Mouse (Mus musculus) stomach, adult 2 months (tissue): Measurements from ENCODE around the gene Rab5b. TPM values are rescaled to one million over a fixed set of nuclear protein-coding genes. Genes with fewer than 3 reads are reported as not detected.

Source experiments
- polyA plus RNA-seq: library from polyadenylated mRNA; depleted of rRNA; stranded (reverse); fragments of >200 nt; gene quantifications from 2 replicates; pipeline ENCODE4 v1.2.3, GENCODE M21; 2012; rRNA removed

Rab5b gene
- polyA plus RNA-seq, result 35.8 and 44.6 TPM in 2 replicates

GRCm38 (mm10) chr10:128695992-128696807 is at the start of gene Rab5b:
TSS of gene Rab5b (minus strand) at chr10:128696264.

GRCm38 (mm10) chr10:128744680-128745601 is 48.9 kb upstream of the Rab5b start, which contains the start of gene Dgka:
TSS of gene Dgka (minus strand) at chr10:128744855.

GRCm38 (mm10) chr10:128704491-128705316 is 8.6 kb upstream of the Rab5b start, which contains the start of gene Cdk2:
TSS of gene Cdk2 (minus strand) at chr10:128705031.

GRCm38 (mm10) chr10:128703895-128704294 is 7.8 kb upstream of the Rab5b start, which contains the start of gene Pmel:
TSS of gene Pmel (plus strand) at chr10:128704195.

GRCm38 (mm10) chr10:128673763-128674468 is 22.1 kb downstream of the Rab5b start, which contains the start of gene Suox:
TSS of gene Suox (minus strand) at chr10:128674073.

GRCm38 (mm10) chr10:128645111-128646011 is 50.7 kb downstream of the Rab5b start, which contains the start of gene Ikzf4:
TSS of gene Ikzf4 (minus strand) at chr10:128645991.

Other genes starting within 250 kb of the Rab5b start
- gene Smarcc2, start 237.0 kb downstream of the Rab5b start, polyA plus RNA-seq, result 32.1 and 38.8 TPM in 2 replicates
- gene Myl6, start 202.1 kb downstream of the Rab5b start, polyA plus RNA-seq, result 404 and 639 TPM in 2 replicates
- gene Myl6b, start 197.6 kb downstream of the Rab5b start, polyA plus RNA-seq, result 1.6 and 1.9 TPM in 2 replicates
- gene Esyt1, start 170.4 kb downstream of the Rab5b start, polyA plus RNA-seq, result 22.8 and 23.2 TPM in 2 replicates
- 6.9 and 7.8 TPM in 2 replicates for gene Zc3h10, start 148.5 kb downstream of the Rab5b start, polyA plus RNA-seq
- 1,075 and 1,307 TPM in 2 replicates for gene Rpl41, start 147.0 kb downstream of the Rab5b start, polyA plus RNA-seq
- gene Pa2g4, start 130.3 kb downstream of the Rab5b start, polyA plus RNA-seq, result 4.8 and 7.2 TPM in 2 replicates
- 15.2 and 18.8 TPM in 2 replicates for gene Erbb3, start 106.6 kb downstream of the Rab5b start, polyA plus RNA-seq
- 506 and 586 TPM in 2 replicates for gene Rps26, start 69.5 kb downstream of the Rab5b start, polyA plus RNA-seq
- gene Ikzf4, start 50.3 kb downstream of the Rab5b start, polyA plus RNA-seq, result 0.70 and 0.71 TPM in 2 replicates
- 19.1 and 36.0 TPM in 2 replicates for gene Suox, start 22.2 kb downstream of the Rab5b start, polyA plus RNA-seq
- gene Pmel, start 7.9 kb upstream of the Rab5b start, polyA plus RNA-seq, result 1.5 and 1.8 TPM in 2 replicates
- 4.8 and 7.7 TPM in 2 replicates for gene Cdk2, start 8.8 kb upstream of the Rab5b start, polyA plus RNA-seq
- 11.9 and 18.1 TPM in 2 replicates for gene Dgka, start 48.6 kb upstream of the Rab5b start, polyA plus RNA-seq
- gene Pym1, start 51.6 kb upstream of the Rab5b start, polyA plus RNA-seq, result 7.1 and 7.7 TPM in 2 replicates
- gene Mmp19, start 94.6 kb upstream of the Rab5b start, polyA plus RNA-seq, result 1.2 and 1.7 TPM in 2 replicates
- 4.2 and 6.2 TPM in 2 replicates for gene Dnajc14, start 107.8 kb upstream of the Rab5b start, polyA plus RNA-seq
- 9.4 and 11.5 TPM in 2 replicates for gene Tmem198b, start 108.1 kb upstream of the Rab5b start, polyA plus RNA-seq
- 0.31 and 0.76 TPM in 2 replicates for gene Sarnp, start 121.1 kb upstream of the Rab5b start, polyA plus RNA-seq
- 39.1 and 41.1 TPM in 2 replicates for gene Ormdl2, start 125.4 kb upstream of the Rab5b start, polyA plus RNA-seq
- 0.54 TPM in 2 replicates for gene Gdf11, start 195.5 kb upstream of the Rab5b start, polyA plus RNA-seq
- gene Cd63, start 204.7 kb upstream of the Rab5b start, polyA plus RNA-seq, result 52.8 and 59.1 TPM in 2 replicates
- gene Rdh5, start 226.6 kb upstream of the Rab5b start, polyA plus RNA-seq, result 13.0 and 16.4 TPM in 2 replicates
- 50.6 and 55.1 TPM in 2 replicates for gene Bloc1s1, start 227.8 kb upstream of the Rab5b start, polyA plus RNA-seq
- gene Itga7, start 237.6 kb upstream of the Rab5b start, polyA plus RNA-seq, result 45.3 and 45.5 TPM in 2 replicates